Mouse (Mus musculus): ENCODE measurements around the gene Dnase2a. TPM values are rescaled to one million over a fixed set of nuclear protein-coding genes. Genes with fewer than 3 reads are reported as not detected.

The Dnase2a gene
- polyA plus RNA-seq, 1 experiment from 2014 or later: 14.8 TPM

DNA sequence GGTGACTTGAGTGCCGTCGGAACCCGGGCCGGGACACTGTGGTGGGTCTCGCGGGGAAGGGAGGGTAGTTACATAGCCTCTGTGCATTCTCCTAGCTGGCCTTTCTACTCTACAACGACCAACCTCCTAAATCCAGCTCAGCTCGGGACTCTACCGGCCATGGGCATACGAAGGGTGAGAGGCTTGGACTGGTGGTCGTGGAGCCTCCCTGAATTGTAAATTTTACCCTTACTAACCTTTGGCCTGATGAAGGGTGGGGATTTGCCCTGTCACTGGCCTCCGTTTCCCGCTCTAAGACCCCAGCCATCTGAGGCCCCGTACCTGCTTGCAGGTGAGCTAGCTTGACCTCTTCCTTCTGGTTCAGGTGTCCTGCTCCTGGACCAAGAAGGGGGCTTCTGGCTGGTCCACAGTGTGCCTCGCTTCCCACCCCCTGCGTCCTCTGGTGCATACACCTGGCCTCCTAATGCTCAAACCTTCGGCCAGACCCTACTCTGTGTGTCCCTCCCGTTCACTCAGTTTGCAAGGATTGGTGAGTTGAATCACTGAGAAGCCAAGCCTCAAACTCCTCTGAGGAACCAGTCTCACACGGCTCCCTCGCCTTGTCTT is 905 bp downstream of the Dnase2a start:
- WGBS: 49% methylated on average over 20 of the region's 20 CpGs
- H3K4me3 ChIP-seq: peak overlapping the region; percentile 51
- H3K9ac ChIP-seq: peak overlapping the region; percentile 63
- H3K27me3 ChIP-seq: peaks cover 50% of the 10 kb centered on the region
- 0 out of 2 replicates have a peak, but pooled peaks have one; percentile 25 for ATAC-seq (ENCODE audit: insufficient number of reproducible peaks, insufficient read depth, low FRiP score, low TSS enrichment)
- H3K4me2 ChIP-seq (replicated peaks): peak overlapping the region; percentile 68
- H3K27ac ChIP-seq: no peak overlapping the region
- H3K36me3 ChIP-seq: no peaks in the 10 kb centered on the region; the same call in 1 of the 2 replicates
- peaks cover 23% of the 10 kb centered on the region for H3K4me1 ChIP-seq
- H3K9me3 ChIP-seq: no peaks in the 10 kb centered on the region

DNA sequence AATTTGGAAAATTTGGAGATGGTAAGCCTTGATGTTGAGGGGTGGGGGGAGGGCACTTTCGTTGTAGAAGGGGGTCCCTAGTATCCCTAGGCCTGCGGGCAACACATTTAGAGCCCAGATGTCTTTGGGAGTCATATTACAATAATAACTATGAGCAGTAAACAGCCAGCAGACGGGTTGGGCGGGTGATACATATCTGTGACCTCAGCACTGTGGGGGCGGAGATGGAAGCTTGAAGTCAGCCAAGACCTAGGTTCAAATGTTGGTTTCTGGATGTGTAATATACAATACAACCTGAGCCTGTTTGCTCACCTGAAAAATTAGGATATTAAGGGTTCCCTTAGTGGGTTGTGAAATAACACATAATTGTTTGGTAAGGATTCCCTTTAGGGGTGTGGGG is 1.6 kb downstream of the Dnase2a start:
- H3K9ac ChIP-seq: no peak overlapping the region; the same call in 1 of the 2 replicates
- no peaks in the 10 kb centered on the region; the same call in 1 of the 2 replicates for H3K36me3 ChIP-seq
- peaks cover 23% of the 10 kb centered on the region for H3K4me1 ChIP-seq
- H3K27me3 ChIP-seq: peaks cover 53% of the 10 kb centered on the region
- H3K4me2 ChIP-seq (replicated peaks): peak overlapping the region; percentile 68; the same call in 1 of the 2 replicates
- no peak for ATAC-seq (ENCODE audit: insufficient number of reproducible peaks, insufficient read depth, low FRiP score, low TSS enrichment)
- no peaks in the 10 kb centered on the region for H3K9me3 ChIP-seq
- H3K4me3 ChIP-seq: 0 out of 2 replicates have a peak overlapping the region, but pooled peaks have one; percentile 51
- H3K27ac ChIP-seq: no peak overlapping the region
- 56% methylated on average over 5 of the region's 5 CpGs for WGBS

DNA sequence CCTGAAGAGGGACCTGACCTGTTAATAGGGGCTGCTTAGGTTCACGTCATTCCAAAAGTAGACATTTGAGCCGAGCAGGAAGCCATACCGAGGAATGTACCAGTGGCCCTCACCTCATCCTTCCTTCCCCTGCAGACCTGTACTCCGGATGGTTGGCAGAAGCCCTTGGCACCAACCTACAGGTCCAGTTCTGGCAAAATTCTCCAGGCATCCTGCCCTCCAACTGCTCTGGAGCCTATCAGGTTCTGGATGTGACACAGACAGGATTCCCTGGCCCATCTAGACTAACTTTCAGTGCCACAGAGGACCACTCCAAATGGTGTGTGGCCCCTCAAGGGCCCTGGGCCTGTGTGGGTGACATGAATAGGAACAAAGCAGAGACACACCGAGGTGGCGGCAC is 2.2 kb downstream of the Dnase2a start:
- Histone ChIP-seq H3K27ac (no peak overlapping the region), H3K9me3 (no peaks in the 10 kb centered on the region), H3K4me1 (peaks cover 23% of the 10 kb centered on the region), H3K27me3 (peaks cover 58% of the 10 kb centered on the region), H3K36me3 (no peaks in the 10 kb centered on the region; the same call in 1 of the 2 replicates), H3K4me3 (no peak overlapping the region), H3K4me2 (replicated peaks) (no peak overlapping the region), H3K9ac (no peak overlapping the region)
- 76% methylated on average over 6 of the region's 6 CpGs for WGBS
- no peak for ATAC-seq (ENCODE audit: insufficient number of reproducible peaks, insufficient read depth, low FRiP score, low TSS enrichment)

DNA sequence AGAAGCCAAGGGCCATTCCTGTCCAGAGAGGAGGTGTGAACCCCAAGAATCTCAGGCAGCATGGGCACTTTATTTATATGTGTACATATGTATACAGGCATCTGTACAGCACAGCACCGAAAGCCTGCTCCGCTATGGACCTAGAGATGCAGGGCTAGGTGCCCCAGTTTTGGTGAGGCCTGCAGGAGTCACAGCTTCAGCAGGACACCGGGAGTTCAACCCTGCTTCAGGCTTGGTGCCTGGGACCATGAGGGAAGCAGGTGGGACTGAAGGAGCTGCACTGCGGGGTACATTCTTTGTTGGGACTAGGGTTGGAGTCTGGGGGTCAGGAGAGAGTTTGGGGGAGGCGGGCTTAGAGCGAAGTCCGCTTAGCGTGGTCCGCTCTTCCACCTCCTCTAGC is 3.5 kb downstream of the Dnase2a start:
- Histone ChIP-seq H3K4me3 (no peak overlapping the region), H3K27me3 (peaks cover 69% of the 10 kb centered on the region), H3K9me3 (no peaks in the 10 kb centered on the region), H3K9ac (no peak overlapping the region), H3K36me3 (peaks cover 4% of the 10 kb centered on the region; the same call in 1 of the 2 replicates), H3K27ac (no peak overlapping the region), H3K4me1 (peaks cover 23% of the 10 kb centered on the region), H3K4me2 (replicated peaks) (no peak overlapping the region)
- WGBS: 81% methylated on average over 9 of the region's 9 CpGs
- no peak for ATAC-seq (ENCODE audit: insufficient number of reproducible peaks, insufficient read depth, low FRiP score, low TSS enrichment)

DNA sequence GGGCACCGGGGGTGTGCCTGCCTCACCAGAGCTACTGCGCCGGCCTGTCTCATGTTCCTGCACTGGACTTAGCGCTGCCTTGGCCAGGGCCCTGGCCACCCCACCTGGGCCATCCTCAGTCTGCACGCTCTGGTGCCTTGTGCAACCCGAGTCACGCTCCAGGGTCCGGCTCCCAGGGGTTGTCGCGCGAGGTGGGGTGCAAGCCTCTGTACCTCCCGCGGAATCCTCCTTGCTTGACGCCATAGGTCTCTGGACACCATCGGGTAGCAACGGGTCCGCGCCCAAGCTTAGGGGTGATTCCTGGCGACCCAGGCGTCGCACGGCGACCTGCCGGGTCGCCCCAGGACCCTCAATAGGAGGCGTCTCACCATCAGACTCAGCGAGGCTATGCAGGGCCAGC is 4.0 kb downstream of the Dnase2a start:
- Histone ChIP-seq H3K4me2 (replicated peaks) (peak overlapping the region; percentile 88), H3K9ac (no peak overlapping the region; the same call in 1 of the 2 replicates), H3K27me3 (peaks cover 70% of the 10 kb centered on the region)

DNA sequence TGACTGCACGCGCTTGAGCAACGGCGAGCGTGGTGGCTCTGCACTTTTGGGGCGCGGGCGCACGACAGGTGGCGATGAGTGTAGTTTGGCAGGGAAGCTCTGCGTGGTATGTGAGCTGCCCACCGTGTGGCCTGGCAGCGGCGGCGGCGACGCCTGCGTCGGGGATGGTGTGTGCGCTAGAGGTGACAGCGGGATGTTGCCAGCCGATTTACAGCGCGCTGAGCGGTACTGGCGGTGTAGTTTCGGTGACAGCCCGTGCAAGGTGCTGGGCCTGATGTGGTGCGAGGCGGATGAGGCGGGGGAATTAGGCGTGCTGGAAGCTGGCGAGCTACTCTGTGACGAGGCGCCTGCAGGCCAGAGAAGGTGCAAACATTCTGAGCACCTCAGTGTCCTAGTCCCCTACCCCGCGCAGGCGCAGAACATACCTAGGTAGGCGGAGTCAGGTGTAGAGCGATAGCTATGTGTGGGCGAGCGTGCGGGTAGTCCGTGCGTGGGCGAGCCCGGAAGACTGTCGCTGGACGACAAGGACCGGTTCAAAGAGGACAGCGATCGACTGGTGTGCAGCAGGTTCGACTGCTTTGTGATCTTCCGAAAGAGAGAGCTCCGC is 4.6 kb downstream of the Dnase2a start:
- peak overlapping the region; percentile 39; the same call in 1 of the 2 replicates for H3K9ac ChIP-seq
- peak overlapping the region; percentile 88 for H3K4me2 ChIP-seq (replicated peaks)
- no peak for ATAC-seq (ENCODE audit: insufficient number of reproducible peaks, insufficient read depth, low FRiP score, low TSS enrichment)
- H3K4me1 ChIP-seq: peaks cover 23% of the 10 kb centered on the region
- 1% methylated on average over 55 of the region's 55 CpGs for WGBS
- H3K27me3 ChIP-seq: peaks cover 76% of the 10 kb centered on the region
- no peaks in the 10 kb centered on the region for H3K9me3 ChIP-seq
- no peak overlapping the region for H3K27ac ChIP-seq
- peak overlapping the region; percentile 40 for H3K4me3 ChIP-seq
- H3K36me3 ChIP-seq: peaks cover 4% of the 10 kb centered on the region; the same call in 1 of the 2 replicates

More for the DNA sequence above, 4.0 kb downstream of the Dnase2a start:
- no peak overlapping the region for H3K27ac ChIP-seq
- peak overlapping the region; percentile 40 for H3K4me3 ChIP-seq
- no peak for ATAC-seq (ENCODE audit: insufficient number of reproducible peaks, insufficient read depth, low FRiP score, low TSS enrichment)
- H3K4me1 ChIP-seq: peaks cover 23% of the 10 kb centered on the region
- WGBS: 19% methylated on average over 27 of the region's 27 CpGs
- H3K9me3 ChIP-seq: no peaks in the 10 kb centered on the region
- H3K36me3 ChIP-seq: peaks cover 4% of the 10 kb centered on the region; the same call in 1 of the 2 replicates

DNA sequence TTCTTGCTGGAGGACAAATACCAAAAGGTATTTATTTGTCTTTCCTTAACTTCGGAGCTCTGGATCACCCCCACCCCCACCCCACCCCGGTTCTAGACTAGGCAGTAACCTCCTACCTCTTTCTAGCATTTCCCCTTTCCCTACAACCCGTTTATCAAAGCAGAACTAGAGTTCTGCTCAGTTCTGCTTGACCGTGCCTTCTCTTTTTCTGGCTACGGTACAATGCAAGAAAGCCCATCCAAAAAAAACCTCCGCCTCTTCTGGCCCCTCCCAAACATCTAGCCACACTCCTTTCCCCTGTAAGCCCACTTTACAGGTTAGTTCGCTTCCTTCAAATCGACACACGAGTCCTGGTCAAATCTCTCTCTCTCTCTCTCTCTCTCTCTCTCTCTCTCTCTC is 5.1 kb downstream of the Dnase2a start:
- Histone ChIP-seq H3K27me3 (peaks cover 81% of the 10 kb centered on the region), H3K4me3 (peak overlapping the region; percentile 40), H3K9me3 (no peaks in the 10 kb centered on the region), H3K9ac (peak overlapping the region; percentile 39; the same call in 1 of the 2 replicates), H3K27ac (no peak overlapping the region), H3K4me1 (peaks cover 23% of the 10 kb centered on the region), H3K36me3 (peaks cover 4% of the 10 kb centered on the region; the same call in 1 of the 2 replicates), H3K4me2 (replicated peaks) (peak overlapping the region; percentile 88)
- no peak for ATAC-seq (ENCODE audit: insufficient number of reproducible peaks, insufficient read depth, low FRiP score, low TSS enrichment)
- WGBS: 12% methylated on average over 9 of the region's 9 CpGs

DNA sequence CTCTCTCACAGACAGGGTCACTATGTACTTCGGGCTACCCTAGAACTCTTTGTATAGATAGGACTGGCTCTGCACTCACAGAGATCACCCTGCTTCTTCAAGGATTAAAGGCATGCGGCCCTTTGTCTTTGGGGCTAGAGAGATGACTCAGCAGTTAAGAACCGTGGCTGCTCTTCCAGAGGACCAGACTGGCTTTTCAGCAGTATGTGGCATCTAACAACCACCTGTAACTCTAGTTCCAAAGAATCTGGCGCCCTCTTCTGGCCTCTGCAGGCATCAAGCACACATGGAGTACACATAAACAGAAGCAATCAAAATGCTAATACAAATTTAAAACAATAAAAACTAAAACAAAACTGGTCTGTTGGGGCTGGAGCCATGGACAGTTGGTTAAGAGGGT is 5.6 kb downstream of the Dnase2a start:
- Histone ChIP-seq H3K27me3 (peaks cover 85% of the 10 kb centered on the region), H3K27ac (no peak overlapping the region), H3K4me1 (peaks cover 22% of the 10 kb centered on the region), H3K4me3 (peak overlapping the region; percentile 40), H3K36me3 (peaks cover 4% of the 10 kb centered on the region; the same call in 1 of the 2 replicates), H3K4me2 (replicated peaks) (peak overlapping the region; percentile 88), H3K9ac (peak overlapping the region; percentile 39; the same call in 1 of the 2 replicates), H3K9me3 (no peaks in the 10 kb centered on the region)
- WGBS: 34% methylated on average over 4 of the region's 4 CpGs
- ATAC-seq (ENCODE audit: insufficient number of reproducible peaks, insufficient read depth, low FRiP score, low TSS enrichment): no peak

DNA sequence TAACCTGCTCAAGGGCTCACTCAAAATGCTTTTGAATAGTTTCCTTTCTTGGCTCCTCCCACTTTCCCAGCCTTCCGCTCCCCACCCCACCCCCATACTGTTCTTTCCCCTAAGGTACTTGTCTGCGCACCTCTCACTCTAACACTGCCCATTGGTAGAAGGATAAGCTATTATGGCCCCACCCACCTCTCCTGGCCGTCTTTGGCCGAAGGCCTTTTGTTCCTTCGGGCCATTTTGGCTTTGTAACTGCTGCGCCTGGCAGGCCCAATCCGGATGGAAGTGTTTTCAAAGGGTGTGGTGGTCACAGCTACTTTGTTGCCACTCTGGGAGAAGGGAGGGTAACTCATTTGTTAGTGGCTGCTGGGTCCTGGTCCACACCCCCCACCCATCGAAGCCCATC is 6.9 kb downstream of the Dnase2a start:
- no peak overlapping the region for H3K27ac ChIP-seq
- no peaks in the 10 kb centered on the region for H3K9me3 ChIP-seq
- H3K4me1 ChIP-seq: peaks cover 12% of the 10 kb centered on the region
- peaks cover 80% of the 10 kb centered on the region for H3K27me3 ChIP-seq
- no peak for ATAC-seq (ENCODE audit: insufficient number of reproducible peaks, insufficient read depth, low FRiP score, low TSS enrichment)
- no peak overlapping the region for H3K4me3 ChIP-seq
- no peak overlapping the region for H3K4me2 ChIP-seq (replicated peaks)
- peaks cover 4% of the 10 kb centered on the region; the same call in 1 of the 2 replicates for H3K36me3 ChIP-seq
- WGBS: 87% methylated on average over 8 of the region's 8 CpGs
- H3K9ac ChIP-seq: no peak overlapping the region

DNA sequence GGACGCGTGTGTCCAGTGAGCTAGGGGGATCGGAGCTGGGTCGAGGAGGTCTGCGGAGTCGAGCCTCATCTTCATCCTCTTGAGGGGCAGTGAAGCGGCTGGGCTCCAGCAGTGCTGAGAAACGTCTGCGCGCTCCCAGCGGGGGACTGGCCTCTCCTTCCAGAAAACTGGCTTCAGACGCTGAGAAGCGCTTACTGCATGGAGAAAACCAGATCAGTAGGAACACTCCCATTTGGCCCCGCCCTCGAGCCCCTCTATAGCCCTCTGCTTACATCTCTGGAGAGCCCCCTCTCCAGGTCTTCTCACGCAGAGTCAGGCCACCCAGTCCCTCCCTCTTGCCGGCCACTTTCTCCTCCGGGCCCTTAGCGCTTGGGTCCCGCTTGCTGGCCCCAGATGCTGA is 9.4 kb downstream of the Dnase2a start:
- H3K9ac ChIP-seq: no peak overlapping the region
- WGBS: 38% methylated on average over 20 of the region's 20 CpGs
- H3K27me3 ChIP-seq: peaks cover 55% of the 10 kb centered on the region
- H3K27ac ChIP-seq: no peak overlapping the region
- no peak overlapping the region for H3K4me2 ChIP-seq (replicated peaks)
- peaks cover 6% of the 10 kb centered on the region for H3K4me1 ChIP-seq
- ATAC-seq (ENCODE audit: insufficient number of reproducible peaks, insufficient read depth, low FRiP score, low TSS enrichment): 0 out of 2 replicates have a peak, but pooled peaks have one; percentile 29
- no peak overlapping the region for H3K4me3 ChIP-seq
- no peaks in the 10 kb centered on the region for H3K9me3 ChIP-seq
- 0 out of 2 replicates have a peak, but pooled peaks cover 4% of the 10 kb centered on the region for H3K36me3 ChIP-seq

DNA sequence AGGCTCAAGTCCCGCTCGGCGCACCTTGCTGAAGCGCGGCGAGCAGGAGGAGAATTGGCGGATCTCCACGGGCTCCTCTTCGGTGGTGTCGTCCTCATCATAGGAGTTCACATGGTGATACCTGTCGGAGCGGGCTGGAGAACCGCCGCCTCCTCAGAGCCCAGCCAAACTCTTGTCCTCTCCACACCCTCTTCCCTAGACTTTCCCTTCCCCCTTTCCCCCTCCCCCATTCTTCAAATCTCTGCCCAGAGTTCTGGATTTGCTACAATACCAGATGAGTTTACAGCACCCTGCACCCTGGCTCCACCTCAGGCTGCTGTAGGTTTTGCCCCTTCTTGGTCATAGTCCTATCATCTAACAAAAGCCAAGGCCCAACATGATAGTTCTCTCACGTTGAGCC is 10.3 kb downstream of the Dnase2a start:
- H3K4me2 ChIP-seq (replicated peaks): no peak overlapping the region
- no peak overlapping the region for H3K4me3 ChIP-seq
- no peaks in the 10 kb centered on the region for H3K9me3 ChIP-seq
- peaks cover 46% of the 10 kb centered on the region for H3K27me3 ChIP-seq
- no peak overlapping the region for H3K27ac ChIP-seq
- no peak for ATAC-seq (ENCODE audit: insufficient number of reproducible peaks, insufficient read depth, low FRiP score, low TSS enrichment)
- H3K4me1 ChIP-seq: peaks cover under 1% of the 10 kb centered on the region; the same call in 1 of the 2 replicates
- 0 out of 2 replicates have a peak, but pooled peaks cover 4% of the 10 kb centered on the region for H3K36me3 ChIP-seq
- 93% methylated on average over 15 of the region's 15 CpGs for WGBS
- no peak overlapping the region for H3K9ac ChIP-seq

DNA sequence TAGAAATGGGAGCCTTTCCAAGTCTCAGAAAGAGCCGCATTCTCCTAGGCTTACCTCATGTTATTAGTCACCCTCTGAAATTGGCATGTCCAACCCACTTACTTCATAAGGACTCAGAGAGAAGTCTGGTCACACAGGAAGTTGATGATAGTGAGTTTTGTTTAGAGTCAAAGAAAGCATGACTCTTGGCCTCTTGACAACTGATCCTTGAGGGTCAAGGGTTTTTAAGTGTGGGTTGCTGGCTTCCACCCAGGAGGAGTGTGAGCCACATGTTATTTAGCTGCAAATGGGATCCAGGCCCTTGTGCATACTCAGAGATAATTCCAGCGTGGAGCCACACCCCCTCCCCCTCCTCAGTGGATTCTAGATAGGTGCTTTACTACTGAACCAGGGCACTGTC is 13.2 kb downstream of the Dnase2a start:
- no peak overlapping the region for H3K4me3 ChIP-seq
- H3K9ac ChIP-seq: no peak overlapping the region
- no peaks in the 10 kb centered on the region for H3K36me3 ChIP-seq
- H3K9me3 ChIP-seq: no peaks in the 10 kb centered on the region
- peaks cover 24% of the 10 kb centered on the region for H3K27me3 ChIP-seq
- H3K4me1 ChIP-seq: no peaks in the 10 kb centered on the region
- 74% methylated on average over 2 of the region's 2 CpGs for WGBS
- H3K27ac ChIP-seq: no peak overlapping the region
- H3K4me2 ChIP-seq (replicated peaks): no peak overlapping the region
- ATAC-seq (ENCODE audit: insufficient number of reproducible peaks, insufficient read depth, low FRiP score, low TSS enrichment): no peak

All from embryonic facial prominence, embryonic 12.5 days (tissue).